Mouse (Mus musculus) kidney, postnatal 36 days (tissue): ENCODE results near the gene Olfr1141.

ENCODE experiments used
- DNase-seq, 2 experiments: peaks; one replicate each; pipeline ENCODE4 v3.0.0; 2021 to 2022; ENCODE audit warnings: mixed read lengths in 2 of 2

Olfr1141 gene

GRCm38 (mm10) chr2:87753891-87754290, at the start of gene Olfr1141:
TSS of gene Olfr1141 (minus strand) at chr2:87753991.
- no peak for DNase-seq

DNA sequence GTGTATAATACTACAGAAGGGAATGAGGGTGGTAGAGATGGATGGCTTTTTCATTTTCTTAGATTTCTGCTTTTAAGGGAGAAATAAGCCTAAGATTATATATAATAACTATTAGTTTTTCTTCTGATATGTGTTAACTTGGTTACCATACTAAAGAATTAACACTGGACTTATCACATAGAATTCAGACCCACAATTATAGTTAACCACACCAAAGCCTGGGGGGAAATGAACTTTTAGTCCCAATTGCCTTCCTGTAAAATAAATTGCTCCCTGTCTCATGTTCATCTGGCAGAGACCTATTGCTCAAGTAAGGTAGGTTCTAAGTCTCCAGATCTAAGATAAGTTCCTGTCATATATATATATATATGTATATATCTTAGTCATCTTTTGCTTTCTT, 46.5 kb upstream of the Olfr1141 start, which contains the start of gene Olfr1143:
Gene Olfr1143, plus strand, starts transcription at position 301 of the 400 bp plus-strand sequence.
- DNase-seq = no peak

GRCm38 (mm10) chr2:87779183-87779582, 25.4 kb upstream of the Olfr1141 start, which contains the start of gene Olfr152:
TSS of gene Olfr152 (plus strand) at chr2:87779483.
- no peak for DNase-seq

DNA sequence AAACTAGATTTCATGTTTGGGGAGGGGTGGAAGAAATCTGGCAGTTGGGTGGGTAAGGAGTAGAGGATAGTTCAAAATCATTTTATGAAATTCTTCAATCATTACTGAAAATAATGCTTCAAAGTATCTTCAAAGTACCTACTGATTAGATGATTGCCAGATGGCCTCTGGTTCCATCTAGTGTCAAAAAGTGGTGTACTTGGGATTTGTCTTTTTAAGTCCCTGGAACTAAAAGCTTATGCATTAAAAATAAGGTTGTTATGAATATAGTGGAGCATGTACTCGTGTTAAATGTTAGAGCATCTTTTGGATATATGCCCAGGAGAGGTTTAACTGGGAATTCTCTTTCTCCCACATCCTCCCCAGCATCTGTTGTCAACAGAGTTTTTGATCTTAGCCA, 22.4 kb upstream of the Olfr1141 start:
- no peak for DNase-seq

GRCm38 (mm10) chr2:87743452-87743851, 10.3 kb downstream of the Olfr1141 start, which contains the start of gene Olfr1140:
TSS of gene Olfr1140 (plus strand) at chr2:87743752.
- DNase-seq = no peak

DNA sequence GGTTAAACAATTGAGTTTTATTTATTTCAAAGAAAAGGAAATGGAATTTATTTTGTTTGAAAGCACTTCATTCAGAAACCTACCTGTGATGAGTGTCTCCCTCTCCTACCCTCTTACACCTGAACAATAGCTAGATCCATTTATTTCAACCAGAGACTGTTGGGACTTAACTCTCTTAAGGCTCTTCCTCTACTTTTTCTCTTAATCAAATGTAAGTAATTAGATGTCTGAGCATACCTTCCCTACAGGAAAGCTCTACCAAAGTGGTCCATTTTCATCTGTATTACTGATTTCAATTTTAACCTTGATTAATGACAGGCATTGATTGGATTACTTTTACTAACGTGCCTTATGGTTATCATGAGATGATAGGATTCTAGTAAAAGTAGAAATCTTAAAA, 13.9 kb downstream of the Olfr1141 start, which contains the start of gene Olfr1138:
Gene Olfr1138, minus strand, starts transcription at position 101 of the 400 bp plus-strand sequence.
- no peak for DNase-seq

DNA sequence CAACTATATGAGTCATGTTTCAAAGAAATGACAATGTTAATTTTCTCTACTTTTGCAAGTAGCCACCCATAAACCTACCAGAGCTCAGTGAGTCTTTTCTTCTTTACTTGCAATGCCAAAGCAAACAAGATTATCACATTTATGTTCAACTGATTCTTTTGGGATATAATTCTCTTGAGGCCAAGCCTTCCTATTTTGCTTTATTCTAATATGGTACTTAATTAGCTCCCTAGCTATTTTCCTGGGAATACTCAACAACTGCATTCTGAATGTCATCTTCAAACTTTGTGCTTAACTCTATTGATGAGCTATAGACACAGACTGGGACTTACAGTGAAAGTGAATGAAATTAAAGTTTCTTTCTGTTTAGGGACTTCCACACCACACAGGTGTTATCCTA, 40.7 kb downstream of the Olfr1141 start, which contains the start of gene Olfr1137:
Gene Olfr1137, minus strand, starts transcription at position 101 of the 400 bp plus-strand sequence.
- no peak for DNase-seq
